16 mouse cellular contexts compared by ENCODE assay signal in the genomic region with DNA sequence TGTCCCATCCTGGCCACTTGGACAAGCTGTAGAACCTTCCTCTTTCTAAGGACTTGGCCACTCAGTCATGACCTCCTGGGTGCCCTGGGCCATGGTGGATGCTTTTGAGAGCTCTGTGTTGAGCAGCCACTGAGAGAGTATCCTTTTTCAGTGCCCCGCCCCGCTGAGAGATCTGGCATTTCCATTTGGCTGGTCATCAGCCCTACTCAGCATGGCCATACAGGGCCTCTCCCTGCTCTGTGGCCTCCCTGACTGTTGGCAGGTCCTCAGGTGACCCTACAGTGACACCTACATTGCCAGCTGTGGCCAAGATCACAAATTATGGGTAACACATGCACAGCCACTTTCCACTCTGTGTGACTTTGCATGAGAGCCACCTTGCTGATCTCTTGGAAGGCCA.
"Had no signal": no experiment of that assay in that cellular context is flagged by ENCODE, and none has a peak within 500 bp of the region (broad histone marks: within the 10 kb centered on the region; RNA-seq: fewer than 3 reads in every experiment).

No protein-coding gene starts in this region.

- DNase-seq: liver, postnatal 0 days; lung, adult 2 months; lung, postnatal 14 days; lung, postnatal 36 days; right cerebral cortex, postnatal 14 days; thymus, adult 2 months; thymus, postnatal 25 days had no signal

- H3K27ac ChIP-seq: liver, embryonic 15.5 days; lung, embryonic 15.5 days; macrophage; midbrain, embryonic 13.5 days; midbrain, embryonic 15.5 days; neural tube, embryonic 12.5 days; stomach, embryonic 15.5 days; stomach, postnatal 0 days had no signal

- H3K9me3 ChIP-seq: liver, embryonic 15.5 days; lung, embryonic 15.5 days; midbrain, embryonic 13.5 days; midbrain, embryonic 15.5 days; neural tube, embryonic 12.5 days; stomach, embryonic 15.5 days had no signal

- H3K36me3 ChIP-seq: liver, embryonic 15.5 days; lung, embryonic 15.5 days; midbrain, embryonic 15.5 days; stomach, embryonic 15.5 days had no signal

- H3K27me3 ChIP-seq: liver, embryonic 15.5 days; lung, embryonic 15.5 days; midbrain, embryonic 13.5 days; midbrain, embryonic 15.5 days; neural tube, embryonic 12.5 days; stomach, embryonic 15.5 days had no signal

- H3K4me3 ChIP-seq: liver, embryonic 15.5 days; lung, embryonic 15.5 days; midbrain, embryonic 13.5 days; midbrain, embryonic 15.5 days; neural tube, embryonic 12.5 days; stomach, embryonic 15.5 days had no signal

- ATAC-seq: liver, postnatal 0 days; lung, postnatal 0 days; midbrain, embryonic 13.5 days; midbrain, embryonic 15.5 days had no signal
